Mouse (Mus musculus) left cerebral cortex, adult 9 months (tissue): Measurements from ENCODE around the gene Thg1l.

Experiments used
- DNase-seq, 2 experiments: peaks; one replicate each; pipeline ENCODE4 v3.0.0; 2022; ENCODE audit warnings: low spot score in 2 of 2

The Thg1l gene

DNA sequence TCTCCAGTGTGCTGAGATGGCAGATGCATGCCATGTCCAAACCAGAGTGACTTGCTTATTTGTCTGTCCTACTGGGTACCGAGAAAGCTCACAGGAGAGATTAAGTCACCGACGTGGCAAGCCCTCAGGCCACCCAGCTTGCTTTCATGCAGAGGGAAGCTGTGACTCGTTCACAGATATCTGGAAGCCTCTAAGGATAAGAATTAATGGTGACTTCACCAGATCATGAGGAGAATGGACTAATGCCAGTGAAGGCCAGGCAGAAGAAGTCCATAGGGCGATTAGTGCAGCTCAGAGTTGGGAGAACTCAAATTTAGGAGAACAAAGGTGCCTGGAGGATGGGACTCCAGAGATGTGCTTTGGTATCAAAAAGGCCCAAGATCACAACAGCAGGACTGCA lies 27.8 kb downstream of the Thg1l start:
- DNase-seq = no peak

DNA sequence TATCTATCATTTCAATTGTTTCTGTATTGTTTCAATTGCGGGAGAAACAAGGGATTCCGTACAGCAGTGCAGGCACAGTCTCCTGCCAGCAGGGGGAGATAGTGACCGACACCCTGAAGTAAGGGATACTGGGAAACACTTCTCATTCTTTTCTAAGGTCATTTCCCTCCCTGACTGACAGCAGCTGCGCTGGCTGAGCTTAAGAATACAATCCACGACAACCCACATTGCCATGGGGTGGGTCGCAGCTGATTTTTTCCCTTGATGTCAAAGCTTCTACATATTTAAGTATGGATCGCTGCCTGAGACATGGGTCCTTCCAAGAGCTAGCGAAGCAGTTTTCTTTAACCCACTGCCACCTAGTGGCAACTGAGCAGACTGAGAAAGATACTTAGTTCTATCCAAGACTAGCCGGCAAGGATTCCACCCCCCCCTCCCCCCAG lies 28.6 kb downstream of the Thg1l start:
- peak in 1 of 2 experiments; percentile 82 for DNase-seq

DNA sequence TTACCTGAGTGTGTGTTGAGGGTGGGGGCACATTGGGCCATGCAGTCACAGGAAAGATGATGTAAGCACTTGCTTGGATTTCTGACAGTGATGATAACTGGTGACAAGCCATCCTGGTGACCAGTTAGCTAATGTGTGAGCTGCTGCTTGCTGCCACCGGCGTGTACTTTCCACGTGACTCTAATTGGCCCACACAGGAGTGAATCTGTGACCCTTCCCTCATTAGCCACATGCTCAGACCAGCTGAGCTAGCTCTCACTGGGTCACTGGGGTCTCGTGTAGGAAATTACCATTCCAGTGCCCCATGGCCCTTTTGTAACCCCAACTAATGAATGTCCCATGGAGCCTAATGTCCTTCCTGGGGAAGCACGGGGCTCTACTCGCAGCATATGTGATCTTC lies 29.9 kb downstream of the Thg1l start:
- no peak for DNase-seq

DNA sequence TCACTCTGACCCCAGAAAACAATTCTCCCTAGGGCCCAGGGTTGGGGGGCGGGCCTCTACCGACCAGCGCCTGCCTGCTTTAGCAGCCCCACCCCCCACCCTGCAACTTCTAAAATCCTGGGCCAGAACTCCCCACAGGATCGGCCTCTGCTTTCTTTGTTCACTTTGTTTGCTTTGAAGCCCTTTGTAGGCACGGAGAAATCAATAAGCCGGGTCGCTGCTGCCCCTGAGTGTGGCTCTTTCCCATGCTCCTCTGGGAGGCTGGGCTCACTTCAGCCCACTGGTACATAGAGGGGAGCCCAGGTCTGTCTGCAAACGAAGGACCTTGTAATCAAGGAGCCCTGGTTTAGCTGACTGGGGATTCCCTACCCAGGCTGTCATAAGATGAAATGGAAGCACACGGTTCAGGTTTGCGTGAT lies 33.8 kb downstream of the Thg1l start:
- DNase-seq = no peak

DNA sequence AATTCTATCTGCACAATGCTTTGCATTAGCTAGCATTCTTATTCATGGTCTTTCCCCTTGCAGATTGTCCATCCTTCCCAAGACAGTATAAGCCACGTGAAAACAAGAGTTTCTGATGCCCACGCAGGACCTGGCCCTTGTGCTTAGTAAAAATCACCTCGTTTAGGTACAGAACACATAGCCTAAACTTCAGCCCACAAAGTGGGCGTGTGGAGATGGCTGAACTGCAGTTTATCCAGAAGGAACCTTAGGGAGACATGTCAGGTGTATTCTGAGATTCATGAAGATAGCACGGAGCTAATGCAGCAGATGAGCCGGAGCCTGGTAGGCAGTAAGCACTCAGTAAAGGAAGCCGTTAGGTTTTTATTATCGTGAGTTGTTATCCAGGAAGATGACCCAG lies 34.3 kb downstream of the Thg1l start:
- no peak for DNase-seq

DNA sequence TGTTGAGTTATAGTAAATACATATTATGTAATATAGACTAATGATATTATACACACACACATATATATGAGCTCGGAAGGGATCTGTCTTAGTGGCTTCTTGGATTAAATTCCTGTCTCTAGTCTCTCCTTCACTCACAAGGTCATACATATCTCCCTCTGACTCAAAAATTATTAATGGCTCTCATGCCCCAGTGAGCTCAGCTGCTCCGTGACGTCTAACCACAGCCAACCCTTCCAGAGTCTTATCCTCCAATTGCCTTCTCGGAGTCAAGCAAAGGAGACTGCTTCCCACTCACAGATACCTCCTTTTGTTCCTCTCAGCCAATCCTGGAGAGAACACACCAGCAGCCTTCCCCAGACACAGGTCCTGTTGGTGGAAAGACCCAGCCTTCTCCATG lies 36.5 kb downstream of the Thg1l start:
- no peak for DNase-seq

DNA sequence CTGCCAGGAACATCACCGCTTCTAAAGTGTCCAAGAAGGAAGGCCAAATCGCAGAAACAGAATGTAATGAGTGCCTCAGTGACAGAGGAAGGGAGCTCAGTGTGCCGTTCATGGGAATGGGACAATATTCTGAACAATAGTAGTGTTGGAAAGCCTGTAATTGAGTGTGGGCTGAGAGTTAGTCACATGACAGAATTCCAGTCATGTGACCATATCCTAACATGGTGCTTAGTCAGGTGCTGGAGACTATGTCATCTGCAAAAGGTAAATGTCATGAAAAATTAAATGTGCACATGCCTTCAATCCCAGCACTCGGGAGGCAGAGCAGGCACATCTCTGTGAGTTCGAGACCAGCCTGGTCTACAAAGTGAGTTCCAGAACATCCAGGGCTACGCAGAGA lies 37.3 kb downstream of the Thg1l start:
- no peak for DNase-seq

DNA sequence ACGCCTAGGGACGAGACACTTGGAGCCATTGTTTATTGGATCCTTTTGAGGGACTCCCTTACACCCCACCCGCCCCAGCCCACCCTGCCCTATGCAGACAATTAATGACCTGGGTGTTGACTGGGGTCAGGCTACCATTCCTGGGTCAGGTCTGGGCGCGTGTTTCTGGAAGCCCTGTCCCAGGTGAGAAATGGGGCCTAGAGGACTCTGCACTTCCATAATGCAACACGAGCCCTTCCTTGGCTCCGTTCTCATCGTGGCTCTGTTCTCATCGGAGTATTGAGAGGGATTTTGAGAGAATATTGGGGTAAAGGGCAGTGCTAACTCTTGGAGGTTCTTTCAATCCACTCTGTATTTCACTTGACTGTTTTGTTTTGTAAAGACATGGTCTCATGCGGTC lies 39.1 kb downstream of the Thg1l start:
- no peak for DNase-seq

DNA sequence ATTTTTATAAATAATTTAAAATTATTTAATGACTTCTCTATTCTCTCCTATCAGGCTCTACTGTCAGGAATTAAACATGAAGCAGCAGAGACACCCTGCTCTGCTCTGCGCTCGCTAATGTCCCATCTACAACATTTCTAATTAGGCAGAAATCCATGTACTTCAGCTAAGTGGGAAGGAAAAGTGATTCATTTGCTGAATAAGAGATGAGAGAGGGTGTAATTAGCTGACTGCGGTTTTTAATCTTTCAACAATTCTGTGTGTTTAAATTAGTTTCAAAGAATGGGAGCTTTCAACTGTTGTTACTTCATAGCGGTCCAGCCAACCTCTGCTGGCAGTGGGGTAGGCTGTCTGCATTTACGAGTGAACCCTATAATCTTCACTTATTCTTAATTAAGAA lies 44.6 kb downstream of the Thg1l start:
- DNase-seq = no peak

DNA sequence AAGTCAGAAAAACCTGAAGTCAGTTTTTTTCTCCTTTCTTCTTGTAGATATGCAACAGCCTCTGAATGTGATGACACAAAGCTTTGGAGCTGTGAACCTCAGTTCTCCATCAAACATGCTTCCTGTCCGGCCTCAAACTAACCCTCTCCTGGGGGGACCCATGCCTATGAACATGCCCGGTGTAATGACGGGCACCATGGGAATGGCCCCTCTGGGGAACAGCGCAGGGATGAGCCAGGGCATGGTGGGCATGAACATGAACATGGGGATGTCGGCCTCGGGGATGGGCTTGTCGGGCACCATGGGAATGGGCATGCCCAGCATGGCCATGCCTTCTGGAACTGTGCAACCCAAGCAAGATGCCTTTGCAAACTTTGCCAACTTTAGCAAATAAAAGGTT lies 46.4 kb downstream of the Thg1l start:
- no peak for DNase-seq

DNA sequence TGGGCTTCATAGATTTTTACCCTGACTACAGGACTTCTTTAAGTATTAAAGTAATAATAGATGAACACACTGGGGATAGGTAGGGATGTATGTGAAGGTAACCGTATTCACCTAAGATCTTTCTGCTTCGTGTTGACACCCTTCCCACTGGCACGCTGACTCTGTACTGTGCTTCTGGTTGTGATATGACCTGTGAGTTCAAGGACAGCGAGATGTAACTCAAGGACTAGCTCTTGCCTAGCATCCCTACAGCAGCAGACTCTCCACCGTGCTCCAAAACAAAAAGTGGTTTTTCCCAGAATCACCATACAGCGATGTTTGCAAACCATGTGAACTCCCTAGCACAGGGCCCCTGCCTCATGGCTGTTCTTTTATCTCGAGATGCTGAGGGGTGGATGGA lies 47.2 kb downstream of the Thg1l start:
- DNase-seq = no peak

DNA sequence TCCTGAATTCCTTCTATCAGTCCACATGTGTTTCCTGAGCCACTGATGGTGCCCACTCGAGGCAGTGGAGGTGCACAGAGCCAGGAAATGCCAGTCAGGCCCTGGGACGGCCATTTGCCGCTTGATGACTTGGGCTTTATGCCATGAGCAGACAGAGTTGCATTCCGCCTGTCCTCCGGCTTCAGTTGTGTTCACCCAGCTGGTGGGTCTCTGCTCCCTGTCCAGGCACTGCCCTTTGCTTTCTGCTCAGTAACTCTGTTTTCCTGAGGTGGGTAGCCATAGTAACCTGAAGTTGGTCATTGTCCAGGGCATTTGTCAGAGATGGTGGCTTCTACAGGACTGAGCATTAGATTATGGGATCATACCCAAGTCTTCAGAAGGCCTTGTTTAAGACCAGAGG lies 48.0 kb downstream of the Thg1l start:
- DNase-seq = no peak

DNA sequence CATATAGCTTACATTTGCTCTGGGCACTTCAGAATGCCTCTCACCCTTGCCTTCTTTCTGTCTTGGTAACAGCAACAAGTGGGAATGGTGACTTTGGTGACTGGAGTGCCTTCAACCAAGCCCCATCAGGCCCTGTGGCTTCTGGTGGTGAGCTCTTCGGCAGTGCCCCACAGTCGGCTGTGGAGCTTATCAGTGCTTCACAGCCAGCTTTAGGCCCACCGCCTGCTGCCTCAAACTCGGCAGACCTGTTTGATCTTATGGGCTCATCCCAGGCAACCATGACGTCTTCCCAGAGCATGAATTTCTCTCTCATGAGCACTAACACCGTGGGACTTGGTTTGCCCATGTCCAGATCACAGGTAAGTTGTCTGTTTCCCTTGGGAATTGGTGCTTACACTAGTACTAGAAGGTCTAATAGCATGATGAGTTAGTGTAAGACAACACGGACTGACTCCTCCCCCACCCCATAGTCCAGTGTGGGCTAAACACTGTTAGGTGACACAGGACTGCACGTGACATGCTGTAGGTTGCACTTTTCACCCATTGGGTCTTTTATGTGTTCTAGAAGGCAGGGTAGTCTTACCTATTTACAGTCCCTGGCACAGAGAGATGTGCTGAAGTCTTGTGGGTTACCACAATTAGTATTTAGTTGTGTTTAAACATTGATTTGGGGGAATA lies 49.0 kb downstream of the Thg1l start:
- DNase-seq = no peak

DNA sequence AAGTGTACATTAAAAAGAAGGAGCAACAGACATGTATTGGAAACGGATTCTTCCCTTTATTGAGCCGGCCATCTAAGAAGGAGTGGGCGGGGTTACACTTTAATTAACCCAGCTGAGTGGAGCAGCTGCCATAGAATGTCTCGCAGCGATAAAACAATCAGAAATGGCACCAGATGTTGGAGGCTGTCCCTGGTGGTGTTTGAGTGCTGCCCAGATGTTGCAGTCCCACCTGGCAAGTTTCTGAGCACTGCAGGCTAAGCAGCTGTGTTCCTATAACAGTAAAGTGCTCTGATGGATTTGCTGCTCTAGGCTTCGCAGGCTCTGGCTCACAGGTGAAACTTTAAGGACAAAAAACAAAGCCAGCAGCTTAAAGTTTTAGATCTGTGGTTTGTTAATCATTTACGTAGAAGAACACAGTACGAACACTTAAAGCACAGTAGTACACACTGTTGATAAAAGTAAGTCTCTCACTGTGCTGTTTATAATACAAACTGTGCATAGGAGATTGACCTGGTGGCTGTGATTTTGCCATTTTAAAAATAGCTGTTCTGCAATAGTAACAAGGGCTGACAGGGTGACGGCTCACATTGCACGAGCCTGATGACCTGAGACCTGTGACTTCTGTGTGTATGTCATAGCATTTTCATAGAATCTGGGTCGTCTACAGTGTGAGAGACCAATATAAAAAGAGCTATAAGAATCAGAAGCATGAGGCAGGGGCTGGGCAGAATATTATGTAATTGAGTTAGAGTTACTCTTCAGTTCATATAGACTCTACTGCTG lies 54.9 kb downstream of the Thg1l start:
- no peak for DNase-seq

DNA sequence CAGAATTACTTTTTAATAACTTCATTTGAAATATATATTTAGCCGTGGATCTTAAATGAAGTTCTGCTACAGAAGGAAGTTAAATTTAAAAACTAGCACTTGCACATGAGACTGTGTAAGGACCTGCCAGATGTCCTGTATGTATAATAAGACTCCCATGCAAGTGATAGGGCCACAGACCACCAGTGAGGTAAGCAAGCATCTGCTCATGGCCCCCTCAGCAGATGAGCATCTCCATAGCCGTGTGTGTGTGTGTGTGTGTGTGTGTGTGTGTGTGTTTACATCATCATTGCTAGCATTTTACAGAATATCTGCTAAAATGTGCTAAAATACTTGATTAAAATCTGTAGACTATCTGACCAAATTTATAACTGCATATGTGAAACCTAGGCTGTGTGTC lies 57.9 kb downstream of the Thg1l start:
- no peak for DNase-seq
